Mouse (Mus musculus): ENCODE data around the gene Hoxb9.

DNA sequence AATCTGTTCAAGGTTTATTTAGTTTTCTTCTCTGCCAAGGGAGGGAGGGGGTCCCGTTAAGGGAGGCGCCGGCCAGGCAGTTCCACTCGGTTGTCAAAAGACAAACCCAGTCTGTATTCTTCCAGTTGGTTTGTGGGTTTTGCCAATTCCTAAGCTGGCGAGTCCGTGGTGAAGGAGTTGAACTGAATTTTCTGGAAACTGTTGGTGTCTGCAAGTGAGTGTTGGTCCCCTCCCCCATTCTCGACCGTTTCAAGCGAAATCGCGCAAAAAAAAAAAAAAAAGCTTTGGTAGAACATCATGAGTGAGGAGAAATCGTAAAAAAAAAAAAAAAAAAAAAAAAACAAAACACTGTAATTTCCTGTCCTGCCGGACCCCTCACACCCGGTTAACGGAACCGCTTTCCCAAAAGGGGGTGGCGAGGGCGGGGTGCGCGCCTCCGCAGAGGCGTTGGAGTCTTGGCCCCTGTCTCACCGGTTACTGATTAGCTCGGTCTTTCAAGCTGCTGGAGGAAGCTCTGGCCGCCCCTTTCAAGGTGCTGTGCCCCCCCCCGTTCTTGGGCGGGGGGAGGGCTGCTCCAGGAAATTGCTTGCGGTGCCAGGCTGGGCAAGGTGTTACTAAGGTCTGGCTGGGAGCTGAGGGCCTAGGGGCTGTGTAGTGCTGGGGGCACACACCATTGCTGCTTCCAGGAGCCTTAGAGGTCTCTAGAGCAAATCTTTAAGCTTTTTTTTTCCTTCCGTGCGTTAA is 24.0 kb downstream of the Hoxb9 start:
- no peak for TF ChIP-seq CTCF (conservative IDR thresholded peaks at IDR 0.05 in 1 of 2, IDR thresholded peaks at IDR 0.05 in 1 of 2; ENCODE audit: low read depth in 2 of 2, low read length in 2 of 2)
- no peak for TF ChIP-seq POLR2A (IDR thresholded peaks at IDR 0.05; ENCODE audit: low read depth, low read length)
- no peak for TF ChIP-seq HCFC1 (IDR thresholded peaks at IDR 0.05; ENCODE audit: low read depth, low read length)
- no peak for TF ChIP-seq RCOR1 (conservative IDR thresholded peaks at IDR 0.05; ENCODE audit: low read depth, low read length)
- TF ChIP-seq MYC (IDR thresholded peaks at IDR 0.05; ENCODE audit: low read depth, low read length), result no peak
